Mouse (Mus musculus) kidney, postnatal 25 days (tissue): ENCODE measurements around the gene Slx4ip.

Source experiments
- DNase-seq, 2 experiments: peaks; one replicate each; pipeline ENCODE4 v3.0.0; 2021; ENCODE audit warnings: mixed read lengths in 2 of 2

Slx4ip gene

DNA sequence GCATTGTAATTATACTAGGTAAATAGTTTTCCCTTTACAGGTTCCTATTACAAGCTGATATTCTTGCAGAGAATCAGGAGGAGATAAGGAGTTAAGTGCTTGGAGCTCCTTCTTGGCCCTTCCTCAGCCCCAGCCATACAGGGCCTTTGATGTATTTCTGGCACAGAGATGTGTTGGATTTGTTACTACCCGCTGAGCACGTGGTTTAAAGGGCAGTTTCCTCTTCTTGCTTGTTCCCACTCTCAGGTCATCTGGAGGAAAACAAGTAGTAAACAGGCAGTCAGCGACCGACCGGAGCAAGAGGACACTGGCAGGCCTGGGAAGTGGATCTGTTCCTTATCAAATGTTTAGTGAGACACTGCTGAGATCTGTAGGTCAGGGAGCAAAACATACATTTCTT, 56.9 kb downstream of the Slx4ip start:
- peak; percentile 11 to 41 for DNase-seq

DNA sequence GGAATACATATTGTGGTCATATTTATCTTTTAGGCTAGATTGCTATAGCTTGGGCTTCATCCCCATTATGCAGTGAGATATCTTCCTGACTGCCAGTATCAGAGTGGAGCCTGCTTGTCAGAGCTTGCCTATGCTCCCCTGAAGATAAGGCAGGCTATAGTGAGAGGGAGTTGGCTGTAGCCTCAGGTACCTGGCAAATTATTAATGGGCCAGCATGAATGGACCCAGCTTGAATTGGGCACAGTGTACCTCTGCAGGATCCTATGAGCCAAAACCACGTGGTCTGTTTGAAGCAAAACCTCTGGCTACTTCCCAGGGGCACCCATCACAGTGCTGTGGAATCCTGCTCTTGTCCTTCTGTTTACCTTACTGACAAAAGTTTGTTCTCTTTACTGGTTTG, 61.2 kb downstream of the Slx4ip start:
- peak; percentile 69 to 80 for DNase-seq

DNA sequence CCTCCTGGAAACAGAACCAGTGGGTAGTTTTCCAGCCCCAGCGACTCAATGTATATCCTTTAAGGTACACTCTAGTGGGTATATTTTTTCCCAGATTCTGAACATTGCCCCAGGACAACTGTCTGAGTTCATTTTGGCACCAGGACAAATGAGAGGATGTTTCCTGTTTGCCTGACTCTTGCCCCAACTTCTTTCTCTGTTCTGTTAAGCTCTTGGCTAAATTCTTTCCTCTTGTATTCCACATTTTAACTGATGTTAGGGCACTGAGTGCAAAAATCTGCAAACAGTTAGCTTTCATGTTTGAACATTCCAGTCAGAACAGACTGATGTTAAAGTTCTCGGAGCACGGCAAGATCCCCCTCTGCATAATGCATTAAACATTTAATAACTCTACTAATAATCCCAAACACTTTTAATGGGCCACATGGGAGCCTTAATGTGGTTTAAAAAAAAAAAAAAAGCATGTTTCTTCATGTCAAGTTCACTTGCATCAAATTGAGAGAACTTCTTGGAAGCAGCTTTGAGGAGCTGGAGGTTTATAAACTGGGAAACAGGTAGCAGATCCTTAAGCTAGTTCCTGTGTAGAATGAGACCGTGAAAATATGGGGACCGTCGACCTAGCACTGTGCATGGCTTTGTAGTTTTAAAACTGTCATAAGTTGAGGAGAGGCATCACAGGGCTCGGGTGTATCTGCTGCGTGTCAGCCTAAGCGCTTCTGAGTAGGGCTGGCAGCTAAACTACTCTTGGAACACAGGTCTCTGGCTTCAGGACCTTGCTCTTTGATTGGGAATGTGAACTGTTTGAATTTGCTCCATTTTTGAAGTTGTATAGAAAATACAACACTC, 64.9 kb downstream of the Slx4ip start:
- no peak for DNase-seq

DNA sequence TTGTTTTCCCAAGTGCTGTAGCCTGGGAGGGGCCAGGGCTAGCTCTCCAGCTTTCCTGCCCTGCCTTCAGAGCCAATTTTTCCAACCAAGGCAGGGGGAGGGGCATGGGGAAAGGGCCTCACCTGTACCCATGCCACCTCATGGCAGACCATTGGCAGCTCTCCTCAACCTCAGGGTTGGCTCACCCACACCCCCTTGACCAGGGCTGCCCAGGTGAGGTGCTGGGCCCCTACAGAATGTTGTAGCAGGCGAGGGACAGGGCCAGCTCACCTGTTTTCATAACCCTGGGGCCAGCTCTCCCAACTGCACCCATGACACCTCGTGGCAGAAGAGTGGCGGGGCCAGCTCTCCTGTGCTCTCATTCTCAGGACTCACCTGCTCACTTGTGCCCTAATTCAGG, 67.7 kb downstream of the Slx4ip start:
- DNase-seq, result no peak

DNA sequence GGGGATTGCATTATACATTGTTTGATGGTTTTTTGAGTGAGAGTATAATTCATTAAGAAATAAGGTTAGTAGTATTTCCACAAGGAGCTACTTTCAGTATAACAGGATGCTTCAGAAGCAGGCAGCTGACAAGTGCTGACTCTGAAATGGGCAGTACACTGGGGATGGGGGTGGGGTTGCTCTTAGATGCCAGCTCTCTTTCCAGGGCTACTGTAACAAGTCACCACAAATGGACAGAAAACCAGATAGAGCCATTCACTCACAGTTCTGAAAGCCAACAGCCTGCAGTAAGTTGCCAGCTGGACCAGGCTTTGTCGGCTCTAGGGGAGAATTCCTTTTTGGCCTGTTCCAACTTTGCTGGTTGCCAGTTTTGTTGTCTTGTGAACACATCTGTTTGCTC, 84.8 kb downstream of the Slx4ip start:
- no peak for DNase-seq

DNA sequence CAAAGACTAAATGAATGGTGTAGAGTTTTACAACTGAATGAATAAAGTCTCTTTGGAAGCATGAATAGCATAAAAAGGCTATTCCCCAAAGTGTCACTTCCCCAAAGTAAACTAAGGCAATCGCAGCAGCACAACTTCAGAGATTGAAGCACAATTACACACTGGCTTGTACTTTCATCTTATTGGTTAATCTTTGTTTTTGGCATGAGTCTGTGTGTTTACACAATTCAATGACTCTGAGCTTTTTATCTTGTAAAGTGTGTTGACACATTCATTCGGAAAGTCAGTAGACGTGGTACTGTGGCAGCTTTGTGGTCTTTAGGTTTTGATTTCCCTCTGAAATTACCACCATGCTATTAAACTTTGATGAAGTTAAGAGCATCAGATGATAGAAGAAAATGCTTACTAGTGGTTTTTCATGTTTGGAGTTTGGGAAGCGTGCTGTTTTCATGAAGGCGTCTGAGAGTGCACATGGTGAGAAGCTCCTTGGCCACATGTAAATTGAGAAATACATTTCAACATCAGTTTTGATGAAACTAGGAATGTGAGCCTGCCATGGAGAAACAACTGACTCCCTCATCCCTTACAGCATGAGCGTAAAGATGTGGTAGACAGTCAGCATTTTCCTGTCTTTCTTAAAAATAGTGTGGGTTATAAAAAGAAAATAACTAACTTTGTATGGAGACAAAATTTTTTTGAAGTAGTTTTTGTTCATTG, 88.2 kb downstream of the Slx4ip start:
- DNase-seq, result no peak

DNA sequence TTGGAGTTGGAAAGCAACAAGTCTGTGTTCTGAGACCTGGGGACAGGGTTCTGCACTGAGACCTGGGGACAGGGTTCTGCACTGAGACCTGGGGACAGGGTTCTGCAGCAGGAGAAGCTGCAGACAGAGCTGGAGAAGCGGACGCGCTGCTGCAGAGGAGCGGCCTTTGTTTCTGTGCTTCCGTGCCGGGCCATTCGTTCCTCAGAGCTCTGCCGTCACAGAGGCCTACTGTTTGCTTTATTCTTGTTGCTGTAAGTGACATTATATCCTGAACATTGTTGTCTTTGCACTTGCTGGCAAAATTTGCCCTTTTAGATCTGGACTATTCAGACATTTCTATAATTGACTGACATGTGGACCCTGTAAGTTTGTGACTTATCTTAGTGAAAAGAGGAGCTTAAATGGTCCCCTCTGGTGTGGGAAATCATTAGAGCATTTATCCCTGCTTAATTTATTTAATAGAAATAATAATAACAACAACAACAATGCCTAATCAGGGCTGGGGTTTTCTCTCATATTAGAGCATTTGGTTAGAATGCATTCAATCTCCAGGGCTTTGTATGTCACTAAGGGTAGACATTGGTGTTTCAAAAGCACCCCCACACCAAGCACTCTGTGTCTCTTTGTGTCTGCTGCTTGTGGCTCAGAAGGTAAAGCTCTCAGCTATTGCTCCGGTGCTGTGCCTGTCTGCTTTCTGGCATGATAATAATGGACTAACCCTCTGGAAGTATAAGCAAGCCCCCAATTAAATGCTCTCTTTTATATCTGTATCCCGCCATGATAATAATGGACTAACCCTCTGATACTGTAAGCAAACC, 90.3 kb downstream of the Slx4ip start:
- no peak for DNase-seq

DNA sequence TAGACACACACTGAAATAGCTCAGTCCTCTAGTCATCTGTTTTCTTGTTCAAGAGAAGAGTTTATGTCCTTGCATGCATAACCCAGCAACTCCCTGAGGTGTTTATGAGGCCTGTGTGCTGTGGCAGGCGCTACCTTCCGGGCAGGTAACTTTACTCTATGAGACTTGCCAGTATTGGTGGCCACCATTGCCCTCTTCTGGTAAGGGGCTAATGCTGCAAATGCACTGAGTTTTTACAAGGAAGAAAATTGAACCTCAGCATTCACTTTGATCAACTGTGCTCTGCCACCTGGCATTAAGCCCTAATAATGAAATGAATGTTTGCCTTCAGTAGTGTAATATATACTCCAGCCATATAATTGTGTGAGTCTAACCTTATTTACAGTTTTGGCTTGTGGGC, 92.9 kb downstream of the Slx4ip start:
- DNase-seq, result peak in 1 of 2 experiments; percentile 32

DNA sequence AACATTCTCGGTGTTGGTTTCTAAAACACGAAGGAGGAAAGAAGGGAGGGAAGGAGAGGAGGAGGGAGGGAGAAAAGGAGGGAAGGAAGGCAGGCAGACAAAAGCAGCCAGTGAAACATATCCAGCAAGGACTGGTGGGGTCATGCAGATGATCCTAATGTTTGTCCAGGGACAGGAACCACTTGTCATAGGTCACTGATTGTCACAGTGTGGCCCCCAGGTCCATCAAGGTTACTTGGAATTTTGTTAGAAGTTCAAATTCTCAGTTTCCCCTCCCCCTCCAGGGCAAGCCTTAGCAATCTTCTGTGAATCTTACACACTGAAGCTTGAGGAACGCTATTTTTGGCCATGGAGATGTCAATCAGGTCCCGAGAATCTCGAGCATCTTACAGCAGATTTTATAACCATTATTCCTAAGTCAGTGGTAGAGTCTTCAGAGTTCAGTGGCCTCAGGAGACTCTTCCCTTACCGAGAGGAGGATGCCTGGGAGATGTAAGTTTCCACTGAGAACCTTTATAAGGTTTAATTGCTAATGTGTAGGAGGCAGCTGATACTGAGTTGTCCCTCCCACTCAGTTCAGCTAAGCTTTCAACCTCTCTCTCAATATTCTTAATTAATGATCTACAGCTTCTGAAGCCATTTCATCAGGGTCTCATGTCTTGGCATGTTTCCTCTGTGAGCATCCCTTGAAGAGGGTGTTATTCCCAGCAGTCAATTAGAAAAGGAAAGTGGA, 95.1 kb downstream of the Slx4ip start:
- DNase-seq, result no peak

DNA sequence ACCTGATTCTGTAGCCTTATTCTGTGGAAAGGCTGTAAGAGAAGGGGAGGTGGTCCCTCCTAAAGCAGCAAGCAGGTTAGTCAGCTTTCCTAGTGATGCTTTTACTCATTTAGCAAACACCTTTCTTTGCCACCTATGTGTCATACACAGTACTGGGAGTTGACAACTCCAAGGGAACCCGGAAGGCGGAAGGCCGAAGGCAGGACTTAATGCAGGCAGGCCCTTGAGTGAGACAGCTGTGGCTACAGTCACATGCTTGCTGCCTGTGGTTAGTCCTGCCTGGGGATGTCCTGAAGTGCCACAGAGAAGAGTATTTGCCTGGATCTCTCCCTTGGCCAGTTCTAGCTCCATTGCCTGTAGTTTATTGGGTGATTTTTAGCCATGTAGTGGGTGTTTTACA, 102.1 kb downstream of the Slx4ip start:
- DNase-seq, result no peak

DNA sequence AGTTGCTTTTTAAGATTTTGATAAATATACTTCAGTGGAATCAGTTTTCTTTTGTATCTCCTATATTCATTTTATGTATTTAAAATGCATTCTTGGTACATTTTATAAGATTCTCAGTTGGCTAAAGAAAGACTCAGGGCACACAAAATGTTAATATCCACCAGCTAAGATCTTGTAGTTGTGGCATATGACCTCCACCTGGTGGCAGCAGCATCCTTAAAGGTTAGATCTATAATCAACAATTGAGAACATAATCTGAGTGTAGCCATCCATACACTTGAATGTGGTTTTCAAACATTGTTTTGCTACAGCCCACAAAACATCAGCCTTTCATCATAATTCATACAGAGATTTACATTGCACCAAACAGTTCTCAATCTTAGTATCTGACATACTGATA, 106.1 kb downstream of the Slx4ip start:
- peak; percentile 45 to 65 for DNase-seq

DNA sequence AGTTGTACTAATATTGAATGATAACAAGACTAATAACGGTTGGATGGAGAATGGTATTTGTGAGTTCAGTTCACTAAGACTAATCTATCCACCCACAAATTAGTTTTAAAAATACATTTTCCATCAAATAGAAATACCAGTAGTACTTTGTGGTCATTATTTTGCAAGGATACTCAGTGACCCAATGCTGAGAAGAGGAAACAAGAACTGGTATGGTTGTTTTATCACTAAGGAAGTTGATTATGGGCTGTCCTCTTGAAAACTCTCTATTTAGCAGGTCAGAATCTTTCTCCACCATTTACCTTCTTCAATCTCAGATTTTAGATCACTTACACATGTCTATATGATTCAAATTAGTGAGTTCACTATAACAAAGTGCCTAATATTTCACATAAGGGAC, 111.0 kb downstream of the Slx4ip start:
- no peak for DNase-seq

DNA sequence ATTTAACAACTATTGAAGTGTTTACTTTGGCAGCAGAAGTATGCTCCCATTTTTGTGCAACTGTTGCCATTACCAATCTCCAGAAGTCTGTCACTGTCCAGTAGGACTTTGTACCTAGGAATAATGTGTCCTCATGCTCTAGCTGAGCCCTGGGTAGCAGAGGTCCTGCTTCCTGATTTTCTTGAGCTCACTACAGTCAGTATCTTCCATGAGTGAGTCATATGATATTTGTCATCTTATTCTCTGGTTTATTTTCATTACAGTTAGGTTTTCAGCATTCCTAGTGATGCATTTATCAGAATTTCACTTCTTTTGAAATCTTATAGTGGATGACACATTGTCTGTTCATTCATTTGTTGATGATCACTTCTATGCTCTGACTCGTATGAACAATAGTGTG, 115.6 kb downstream of the Slx4ip start:
- no peak for DNase-seq

DNA sequence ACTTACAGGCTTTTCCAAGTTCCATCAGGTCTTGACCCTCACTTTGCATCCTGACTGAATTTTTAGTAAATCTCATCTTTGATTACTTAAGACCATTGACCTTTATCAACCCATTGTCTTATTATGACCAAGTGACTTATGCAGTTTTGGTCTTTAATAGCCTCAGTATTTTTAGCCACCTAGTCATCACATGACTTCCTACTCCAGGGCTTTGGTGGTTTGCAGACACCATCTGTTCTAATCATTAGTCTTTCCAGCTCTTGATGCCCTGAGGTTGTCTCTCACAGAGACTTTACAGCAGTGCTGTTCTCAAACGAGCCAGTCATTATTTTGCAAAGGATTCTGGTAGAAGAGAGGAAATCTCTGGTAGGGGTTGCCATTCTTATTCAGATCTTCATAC, 121.0 kb downstream of the Slx4ip start:
- no peak for DNase-seq

DNA sequence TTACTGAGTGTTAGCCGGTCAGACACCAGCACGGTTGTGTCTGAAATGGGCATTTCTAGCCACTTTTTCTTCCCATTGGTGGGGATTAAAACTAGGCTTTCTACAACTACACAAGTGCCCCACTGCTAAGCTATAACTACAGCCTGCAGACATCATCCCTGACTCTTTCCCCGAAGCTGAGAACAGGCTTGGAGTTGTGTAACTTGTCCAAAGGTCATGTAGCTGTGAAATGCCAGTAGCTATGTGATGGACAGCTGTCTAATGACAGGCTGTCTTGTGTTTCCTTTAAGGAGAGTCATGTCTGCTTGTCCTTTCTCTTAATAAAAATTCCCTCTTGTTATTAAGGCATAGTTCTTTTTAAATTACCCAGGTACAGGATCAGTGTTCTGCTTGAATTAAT, 122.1 kb downstream of the Slx4ip start:
- peak; percentile 11 to 35 for DNase-seq

DNA sequence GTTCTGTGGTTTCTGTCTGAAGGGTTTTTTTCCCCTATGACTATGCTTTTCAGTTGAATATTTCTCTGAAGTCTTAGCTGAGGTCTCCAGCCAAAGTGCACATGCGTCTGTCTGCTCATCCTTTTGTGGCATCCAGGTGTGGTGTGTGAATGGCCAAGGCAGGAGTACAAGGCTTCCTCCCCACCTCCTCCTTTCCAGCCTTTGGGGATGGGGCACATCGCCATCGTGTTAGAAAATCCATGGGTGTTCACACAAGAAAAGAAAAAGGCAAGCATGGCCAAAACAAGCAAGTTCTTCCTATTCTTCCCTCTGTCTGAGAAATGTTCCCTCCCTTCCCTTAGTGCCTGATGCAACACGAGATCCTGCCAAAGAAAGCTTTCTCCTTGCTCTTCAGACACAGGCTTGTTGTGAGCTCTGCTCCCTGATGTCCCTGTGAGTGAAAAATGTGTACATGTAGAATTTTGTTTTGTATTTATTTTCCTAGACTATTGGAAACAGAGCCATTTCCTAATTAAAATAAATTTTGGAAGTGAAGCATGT, 122.9 kb downstream of the Slx4ip start:
- no peak for DNase-seq

DNA sequence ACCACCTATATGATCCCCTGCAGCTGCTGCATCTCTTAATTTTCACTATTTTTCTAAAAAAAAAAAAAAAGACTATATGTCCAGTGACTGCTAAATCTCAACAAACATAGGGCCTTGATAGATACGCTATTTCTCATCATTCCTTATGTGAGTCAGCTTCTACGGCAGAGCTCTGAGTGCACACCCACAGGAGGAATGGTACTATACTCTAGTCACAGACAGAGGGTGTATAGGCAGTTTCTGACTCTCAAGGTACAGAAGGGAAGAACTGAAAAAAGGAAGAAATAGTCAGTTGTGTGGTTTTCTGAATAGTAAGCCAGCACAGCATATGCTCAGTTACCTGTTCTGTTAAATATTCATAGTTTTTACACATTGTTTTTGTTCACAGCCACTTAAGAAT, 123.4 kb downstream of the Slx4ip start:
- DNase-seq, result no peak

DNA sequence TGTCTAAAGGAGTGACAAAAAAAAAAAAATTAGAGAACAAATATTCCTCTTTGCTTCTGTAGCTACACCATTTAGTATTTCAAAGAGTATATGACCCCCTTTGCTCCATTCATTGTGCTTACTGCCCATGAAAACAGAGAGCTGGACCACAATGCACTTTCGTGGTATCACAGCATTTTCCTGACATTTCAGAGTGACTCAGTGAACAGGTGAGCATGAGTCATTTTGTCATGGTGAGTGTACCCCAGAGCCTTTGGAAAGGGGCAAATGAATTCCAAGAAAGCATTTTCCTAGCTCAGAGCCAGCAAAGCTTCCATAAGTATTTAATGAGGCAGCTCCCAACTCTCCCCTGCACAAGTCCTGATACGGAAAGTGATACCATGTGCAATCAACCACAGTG, 153.1 kb downstream of the Slx4ip start:
- no peak for DNase-seq

DNA sequence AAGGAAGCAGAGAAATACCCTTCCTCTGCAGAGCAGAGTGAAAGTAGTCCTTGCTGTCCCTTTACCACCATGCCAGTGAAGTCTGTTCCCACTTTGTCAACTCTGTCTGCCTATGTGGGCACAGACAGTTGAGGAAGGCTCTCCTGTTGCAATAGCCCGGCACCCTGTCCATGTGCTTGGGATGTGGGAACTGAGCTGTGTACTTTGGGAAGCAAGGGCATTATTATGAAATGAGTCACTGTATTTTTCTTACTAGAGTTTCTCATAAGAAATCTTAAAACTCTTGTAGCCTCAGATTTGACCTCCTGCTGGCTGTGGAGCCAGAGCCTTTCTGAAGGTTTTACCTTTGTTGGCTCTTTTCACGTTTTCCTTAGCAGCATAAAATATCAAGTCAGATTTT, 158.3 kb downstream of the Slx4ip start:
- DNase-seq, result no peak

DNA sequence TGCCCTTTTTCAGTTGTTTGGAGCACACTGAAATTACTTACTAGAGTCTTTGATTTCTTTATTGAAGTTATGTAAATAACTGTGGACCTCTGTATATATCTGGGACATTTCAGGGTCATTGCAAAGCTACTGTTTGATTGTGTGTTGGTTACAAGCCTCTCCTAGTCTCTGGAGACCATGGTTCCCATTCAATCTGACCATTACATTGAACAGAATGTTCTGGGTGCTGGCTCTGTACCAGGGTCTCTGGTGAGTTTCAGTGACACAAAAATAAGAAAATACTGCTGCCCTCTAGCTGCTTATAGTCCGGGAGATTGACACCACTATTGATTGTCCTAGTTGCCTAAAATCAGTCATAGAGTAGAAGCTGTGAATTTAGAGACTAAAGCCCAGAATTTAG, 158.9 kb downstream of the Slx4ip start:
- DNase-seq, result no peak

DNA sequence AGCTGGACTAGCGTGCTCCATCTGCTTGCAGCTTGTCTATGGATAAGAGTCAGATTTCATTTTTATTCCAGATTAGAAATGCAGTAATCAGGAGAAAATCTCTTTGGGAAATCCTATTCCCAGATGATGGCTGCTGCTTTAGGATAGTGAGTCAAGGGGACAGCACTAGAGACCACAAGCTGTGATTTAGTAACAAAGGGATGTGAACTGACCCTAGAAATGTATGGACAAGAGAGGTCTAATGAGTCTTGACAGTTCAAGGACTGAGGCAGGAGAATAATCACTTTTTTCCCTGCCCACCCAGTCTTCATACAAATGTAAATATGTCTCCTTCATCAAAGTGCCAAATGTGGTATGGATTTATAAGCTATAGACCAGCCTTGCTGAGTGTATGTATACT, 172.8 kb downstream of the Slx4ip start:
- no peak for DNase-seq

DNA sequence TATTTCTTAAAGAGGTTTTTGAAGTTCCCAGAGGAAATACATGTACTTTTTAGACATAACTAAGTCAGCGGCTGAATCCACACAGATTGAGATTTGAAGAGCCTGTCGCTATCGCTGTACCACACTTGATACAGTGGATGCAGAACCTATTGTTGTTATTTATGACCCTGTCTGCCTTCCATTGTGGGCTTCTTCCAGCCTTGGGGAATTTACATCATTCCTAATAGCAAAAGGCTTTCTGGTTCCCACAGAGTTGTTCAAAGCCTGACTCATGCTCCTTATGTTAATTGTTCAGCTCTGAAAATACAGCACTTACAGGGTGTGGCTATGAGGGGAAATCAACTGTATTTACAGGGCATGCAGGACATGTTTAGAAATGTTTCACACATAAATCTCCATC, 173.5 kb downstream of the Slx4ip start:
- DNase-seq, result no peak
